Mouse (Mus musculus) spleen, adult 2 months (tissue): ENCODE results near the gene Ube2t. TPM values are rescaled to one million over a fixed set of nuclear protein-coding genes. Genes with fewer than 3 reads are reported as not detected.

ENCODE experiments used
- DNase-seq, 2 experiments: peaks; one replicate each; pipeline versions ENCODE4 v3.0.0 to v3.0.0-alpha.2; 2012 to 2021; ENCODE audit warnings: low spot score in 2 of 2, low read depth in 1 of 2
- H3K27ac ChIP-seq: fragments of 200-500 bp; 2 replicates; pipeline ENCODE4 v1.5.1; 2012; ENCODE audit warnings: low read length, inconsistent platforms; ENCODE audit not compliant: insufficient read depth
- H3K27me3 ChIP-seq: fragments of 200-500 bp; 2 replicates; pipeline ENCODE4 v1.6.1; 2012; ENCODE audit warnings: mild to moderate bottlenecking, moderate library complexity, low read length, inconsistent platforms; ENCODE audit not compliant: control insufficient read depth, insufficient read depth
- H3K36me3 ChIP-seq: fragments of 200-500 bp; 2 replicates; pipeline ENCODE4 v1.6.1; 2012; ENCODE audit warnings: mild to moderate bottlenecking, low read length, inconsistent platforms; ENCODE audit not compliant: control insufficient read depth, insufficient read depth
- H3K4me1 ChIP-seq: fragments of 200-500 bp; 2 replicates; pipeline ENCODE4 v1.6.1; 2011; ENCODE audit warnings: inconsistent platforms; ENCODE audit not compliant: control insufficient read depth, insufficient read depth, insufficient read length
- H3K4me3 ChIP-seq: fragments of 200-500 bp; 2 replicates; pipeline ENCODE4 v1.5.1; 2011; ENCODE audit warnings: mild to moderate bottlenecking, inconsistent platforms; ENCODE audit not compliant: insufficient read depth, insufficient read length; ENCODE audit errors: extremely low read depth
- CTCF ChIP-seq: fragments of 200-500 bp; IDR thresholded peaks from 2 replicates; pipeline ENCODE4 v1.5.1; 2011; ENCODE audit warnings: mild to moderate bottlenecking, inconsistent platforms; ENCODE audit not compliant: insufficient read depth, insufficient read length, insufficient replicate concordance; ENCODE audit errors: extremely low read depth
- POLR2A ChIP-seq: fragments of 200-500 bp; IDR thresholded peaks from 2 replicates; pipeline ENCODE4 v1.6.1; 2011; ENCODE audit warnings: low read depth, low read length, inconsistent platforms
- WGBS: fragments of 180-500 bp; shearing (Covaris S2); methylation state at CpG from one replicate; pipeline ENCODE4 v1.1.7; 2018; 5-methylcytosine and 5-hydroxymethylcytosine counted together
- polyA plus RNA-seq: library from polyadenylated mRNA; depleted of rRNA; stranded (reverse); fragments of >200 nt; gene quantifications from 2 replicates; pipeline ENCODE4 v1.2.3, GENCODE M21; 2012

Ube2t gene
- polyA plus RNA-seq, 1 experiment, result 3.8 TPM

GRCm38 (mm10) chr1:134962821-134963220, 456 bp downstream of the Ube2t start:
- peak overlapping the region; percentile 24; the same call in 1 of the 2 replicates for H3K27ac ChIP-seq

GRCm38 (mm10) chr1:134965430-134965829, 3.1 kb downstream of the Ube2t start:
- H3K27me3 ChIP-seq, result no peaks in the 10 kb centered on the region
- H3K36me3 ChIP-seq, result no peaks in the 10 kb centered on the region; the same call in 1 of the 2 replicates
- WGBS, result 92% methylated on average over 2 of the region's 2 CpGs
- no peak for TF ChIP-seq POLR2A
- no peak for TF ChIP-seq CTCF
- no peak overlapping the region for H3K4me3 ChIP-seq
- H3K4me1 ChIP-seq, result no peaks in the 10 kb centered on the region
- no peak overlapping the region for H3K27ac ChIP-seq
- no peak for DNase-seq

More at GRCm38 (mm10) chr1:134962821-134963220, 456 bp downstream of the Ube2t start:
- no peaks in the 10 kb centered on the region for H3K4me1 ChIP-seq
- no peaks in the 10 kb centered on the region for H3K27me3 ChIP-seq
- no peaks in the 10 kb centered on the region for H3K36me3 ChIP-seq
- peak overlapping the region; percentile 78 for H3K4me3 ChIP-seq
- peak; percentile 33 to 37 for DNase-seq
- TF ChIP-seq CTCF (peak; percentile 22; the same call in 1 of the 2 replicates), POLR2A (no peak)
- WGBS, result 3% methylated on average over 11 of the region's 11 CpGs

- DNase-seq, result no peak
- no peaks in the 10 kb centered on the region for H3K27me3 ChIP-seq
- no peaks in the 10 kb centered on the region for H3K4me1 ChIP-seq
- no peak overlapping the region for H3K27ac ChIP-seq
- H3K4me3 ChIP-seq, result no peak overlapping the region
- 75% methylated on average over 1 of the region's 1 CpGs for WGBS
- H3K36me3 ChIP-seq, result no peaks in the 10 kb centered on the region; the same call in 1 of the 2 replicates
- TF ChIP-seq POLR2A (no peak), CTCF (no peak)
These were observed 10.6 kb downstream of the Ube2t start for GRCm38 (mm10) chr1:134972920-134973319.

- Histone ChIP-seq H3K36me3 (no peaks in the 10 kb centered on the region), H3K4me3 (peak overlapping the region; percentile 39; the same call in 1 of the 2 replicates), H3K27me3 (peaks cover 2% of the 10 kb centered on the region; the same call in 1 of the 2 replicates), H3K4me1 (peaks cover 5% of the 10 kb centered on the region), H3K27ac (no peak overlapping the region)
- WGBS, result 27% methylated on average over 47 of the region's 48 CpGs
- TF ChIP-seq CTCF (no peak), POLR2A (no peak)
- DNase-seq, result peak in 1 of 2 experiments; percentile 9
These were observed 25.0 kb downstream of the Ube2t start for GRCm38 (mm10) chr1:134987173-134987961.

GRCm38 (mm10) chr1:134987962-134988341, 25.6 kb downstream of the Ube2t start:
- 27% methylated on average over 14 of the region's 14 CpGs for WGBS

GRCm38 (mm10) chr1:134989372-134989771, 27.0 kb downstream of the Ube2t start:
- WGBS, result 9% methylated on average over 7 of the region's 7 CpGs
- TF ChIP-seq POLR2A (no peak), CTCF (peak; percentile 83; the same call in 1 of the 2 replicates)
- Histone ChIP-seq H3K36me3 (no peaks in the 10 kb centered on the region), H3K27me3 (peaks cover 2% of the 10 kb centered on the region; the same call in 1 of the 2 replicates), H3K4me3 (no peak overlapping the region), H3K4me1 (peaks cover 5% of the 10 kb centered on the region), H3K27ac (no peak overlapping the region)
- peak; percentile 50 to 61 for DNase-seq

More at GRCm38 (mm10) chr1:134987962-134988341, 25.6 kb downstream of the Ube2t start:
- DNase-seq, result no peak
- Histone ChIP-seq H3K4me3 (0 out of 2 replicates have a peak overlapping the region, but pooled peaks have one; percentile 39), H3K27ac (no peak overlapping the region), H3K4me1 (peaks cover 5% of the 10 kb centered on the region), H3K27me3 (peaks cover 2% of the 10 kb centered on the region; the same call in 1 of the 2 replicates), H3K36me3 (no peaks in the 10 kb centered on the region)
- no peak for TF ChIP-seq POLR2A
- no peak for TF ChIP-seq CTCF
